Mouse (Mus musculus) left cerebral cortex, adult 2 months (tissue): ENCODE results near the gene Mttp. TPM values are rescaled to one million over a fixed set of nuclear protein-coding genes. Genes with fewer than 3 reads are reported as not detected.

Experiments
- DNase-seq, 2 experiments: peaks; one replicate each; pipeline ENCODE4 v3.0.0; 2021 to 2022; ENCODE audit warnings: low spot score in 2 of 2, mixed read lengths in 1 of 2; ENCODE audit errors: extremely low spot score in 1 of 2
- H3K27ac ChIP-seq: fragments of 200-600 bp; 2 replicates; pipeline ENCODE4 v1.8.1; 2022
- H3K4me3 ChIP-seq: fragments of 200-600 bp; 2 replicates; pipeline ENCODE4 v1.8.1; 2022
- CTCF ChIP-seq: fragments of 200-600 bp; IDR thresholded peaks from 2 replicates; pipeline ENCODE4 v1.8.1; 2022; ENCODE audit warnings: antibody characterized with exemption, mild to moderate bottlenecking, moderate library complexity
- intact Hi-C: fragments of 180-260 bp; cut with DNase I; formaldehyde crosslinking; loops from one replicate; pipeline ENCODE4 v1.15.1; 2025
- total RNA-seq, 2 experiments: library from RNA; stranded (reverse); gene quantifications; 2 replicates each; pipeline ENCODE4 v1.2.3; 2021

Mttp gene
- total RNA-seq, 2 experiments from 2014 or later, result 6.2 to 6.5 TPM

DNA sequence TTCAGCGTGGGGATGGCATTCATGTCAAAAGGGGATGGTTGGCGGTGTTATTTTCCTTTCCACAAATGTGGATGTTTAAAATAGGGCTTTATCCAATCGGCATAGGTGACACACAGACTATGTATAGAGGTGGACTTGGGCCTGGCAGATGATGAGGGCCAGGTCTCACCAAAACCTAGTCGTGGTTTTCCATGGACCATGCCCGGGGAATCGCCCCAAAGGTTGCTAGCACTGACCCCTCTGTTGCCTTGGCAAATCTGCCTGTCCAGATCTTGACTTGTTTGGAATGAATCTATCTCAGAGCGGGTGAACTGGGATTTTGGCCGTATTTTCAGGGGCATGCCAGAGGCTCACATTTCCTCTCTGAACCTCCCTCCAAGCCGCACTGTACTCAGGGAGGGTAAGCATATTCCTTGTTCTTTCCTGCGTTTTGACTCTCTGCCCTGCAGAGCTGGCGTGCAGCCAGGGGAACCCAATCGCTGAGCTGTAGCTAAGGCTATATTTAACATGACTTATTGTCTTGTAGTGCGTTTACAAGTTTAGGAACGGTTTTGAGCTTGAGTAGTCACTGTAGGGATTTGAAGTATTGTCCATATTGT, 80.9 kb downstream of the Mttp start:
- DNase-seq, result peak in 1 of 2 experiments; percentile 18
- Histone ChIP-seq H3K4me3 (no peak overlapping the region), H3K27ac (peak overlapping the region; percentile 36; the same call in 1 of the 2 replicates)
- TF ChIP-seq CTCF, result no peak
- intact Hi-C loops, result loop anchor here (5.0 kb wide), 1 partner anchor 67 kb away; no protein-coding TSS in a partner anchor

- intact Hi-C loops, result loop anchor here (5.0 kb wide), 1 partner anchor 65 kb away; no protein-coding TSS in a partner anchor
- TF ChIP-seq CTCF, result no peak
- Histone ChIP-seq H3K27ac (no peak overlapping the region), H3K4me3 (no peak overlapping the region)
- DNase-seq, result no peak
These were observed 82.1 kb downstream of the Mttp start for GRCm38 (mm10) chr3:138062673-138063072.

DNA sequence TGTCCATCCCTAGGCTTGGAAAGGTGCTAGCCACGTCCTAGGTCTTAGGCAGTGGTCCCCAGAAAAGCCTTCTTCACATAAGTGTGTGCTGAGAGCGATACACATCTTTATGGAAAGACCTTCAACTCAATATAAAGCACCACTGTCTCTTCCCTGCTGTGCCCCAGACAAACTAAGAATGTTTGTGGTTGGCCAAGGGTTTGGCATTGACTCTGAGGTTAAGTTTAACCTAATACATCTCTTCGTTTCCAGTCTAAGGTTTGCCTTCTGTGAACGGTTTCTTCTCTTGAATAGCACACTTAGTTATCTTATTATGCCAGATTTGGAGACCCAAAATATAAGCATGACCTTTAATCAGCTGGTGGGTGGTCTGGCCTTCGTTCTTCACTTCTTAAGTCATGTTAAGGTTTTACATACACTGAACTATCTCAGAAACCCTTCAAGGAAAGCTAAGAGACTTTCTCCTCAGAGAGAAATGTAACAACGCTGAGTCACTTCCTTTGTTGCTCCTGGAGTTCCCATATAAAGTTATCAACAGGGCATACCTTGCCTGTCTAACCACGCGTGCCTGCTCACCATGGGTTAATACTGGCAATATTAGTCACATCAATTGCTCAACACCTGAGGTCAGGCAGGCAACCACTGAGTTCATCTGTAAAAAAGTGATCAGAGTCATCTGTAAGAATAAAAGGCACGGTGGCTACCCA, 83.4 kb downstream of the Mttp start:
- Histone ChIP-seq H3K27ac (no peak overlapping the region), H3K4me3 (no peak overlapping the region)
- no peak for DNase-seq
- TF ChIP-seq CTCF, result no peak
- intact Hi-C loops, result loop anchor here (5.0 kb wide), 1 partner anchor 64 kb away; no protein-coding TSS in a partner anchor

DNA sequence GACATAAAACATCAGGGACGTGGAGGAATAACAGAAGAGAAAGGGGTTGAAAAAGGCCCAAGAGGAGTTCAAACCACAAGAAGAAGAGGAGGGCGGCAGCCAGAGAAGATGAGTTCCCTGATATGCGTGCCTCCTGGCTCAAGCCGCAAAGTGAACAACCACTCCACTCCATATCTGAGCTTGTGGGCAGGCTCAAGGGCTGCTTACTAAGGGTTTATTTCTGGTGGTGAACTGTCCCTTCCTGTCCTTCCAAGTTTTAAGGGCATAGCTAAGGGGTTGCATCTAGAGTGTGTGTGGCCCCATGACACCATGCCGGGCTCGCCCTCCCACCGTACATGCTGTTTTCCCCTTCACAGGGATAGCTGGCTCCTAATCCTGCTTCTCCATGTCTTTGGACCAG, 84.3 kb downstream of the Mttp start:
- H3K4me3 ChIP-seq, result no peak overlapping the region
- no peak overlapping the region for H3K27ac ChIP-seq
- DNase-seq, result no peak
- no peak for TF ChIP-seq CTCF
- intact Hi-C loops, result loop anchor here (5.0 kb wide), 1 partner anchor 63 kb away; no protein-coding TSS in a partner anchor

DNA sequence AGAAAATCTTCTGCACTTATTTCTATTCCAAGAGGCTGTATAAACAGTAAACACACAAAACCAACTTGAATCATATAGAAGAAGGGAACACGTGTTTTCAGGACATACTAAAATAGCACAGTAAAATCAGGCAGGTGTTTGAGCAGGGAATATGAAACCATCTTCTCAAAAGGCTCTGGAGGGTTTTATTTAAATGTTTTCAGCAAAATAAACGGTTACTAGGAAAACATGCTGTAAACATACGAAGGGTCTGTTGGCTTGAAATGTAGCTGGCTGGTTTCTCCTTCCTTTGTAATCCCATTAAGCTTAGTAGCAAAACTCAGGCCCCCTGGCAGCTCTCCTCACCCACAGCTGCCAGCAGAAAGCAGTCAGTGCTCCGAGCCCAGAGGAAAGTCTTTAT, 86.5 kb downstream of the Mttp start:
- DNase-seq, result no peak
- no peak for TF ChIP-seq CTCF
- H3K4me3 ChIP-seq, result no peak overlapping the region
- no peak overlapping the region for H3K27ac ChIP-seq
- intact Hi-C loops, result no loop called here

DNA sequence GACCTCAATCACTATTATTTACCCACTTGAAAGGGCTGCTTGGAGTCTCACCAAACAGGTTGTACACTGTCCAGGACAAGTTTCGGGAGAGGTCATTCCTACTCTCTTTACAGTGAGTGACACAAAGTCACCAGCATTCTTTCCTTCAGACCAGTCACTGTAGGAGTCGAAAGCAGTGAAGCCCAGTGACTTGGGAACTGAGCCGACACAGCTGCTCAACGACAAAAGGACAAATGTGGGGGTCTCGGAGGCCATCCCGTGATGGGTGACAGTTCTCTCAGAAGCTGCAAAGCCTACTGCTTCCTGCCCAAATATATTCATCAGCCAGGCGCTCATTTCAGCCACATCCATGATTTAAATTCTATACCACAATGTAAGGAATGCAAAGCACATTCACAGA, 87.8 kb downstream of the Mttp start:
- no peak for TF ChIP-seq CTCF
- Histone ChIP-seq H3K4me3 (no peak overlapping the region), H3K27ac (no peak overlapping the region)
- intact Hi-C loops, result no loop called here
- no peak for DNase-seq

DNA sequence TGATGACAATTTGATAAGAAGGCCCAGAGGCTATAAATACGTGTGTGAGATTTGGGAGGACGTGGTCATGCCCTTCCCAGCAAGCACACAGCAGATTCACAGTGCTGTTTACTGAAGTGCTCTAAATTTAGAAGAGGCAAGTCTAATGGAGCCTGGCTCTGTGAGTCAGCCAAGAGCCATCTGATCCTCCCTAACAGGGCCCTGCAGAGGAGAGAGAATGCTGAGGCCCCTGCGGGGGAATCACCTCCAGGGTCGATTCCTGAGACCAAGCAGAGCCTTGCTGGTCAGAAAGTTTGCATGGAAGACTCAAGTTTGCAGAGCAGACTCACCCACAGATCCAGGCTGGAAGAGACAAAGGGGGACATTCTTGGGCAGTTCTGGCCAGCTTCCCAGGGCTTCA, 90.8 kb downstream of the Mttp start:
- Histone ChIP-seq H3K27ac (peak overlapping the region; percentile 28; the same call in 1 of the 2 replicates), H3K4me3 (no peak overlapping the region)
- intact Hi-C loops, result no loop called here
- no peak for DNase-seq
- TF ChIP-seq CTCF, result no peak

GRCm38 (mm10) chr3:138051431-138051830, 93.3 kb downstream of the Mttp start:
- TF ChIP-seq CTCF, result no peak
- DNase-seq, result no peak
- intact Hi-C loops, result no loop called here
- Histone ChIP-seq H3K4me3 (no peak overlapping the region), H3K27ac (no peak overlapping the region)

- Histone ChIP-seq H3K4me3 (no peak overlapping the region), H3K27ac (no peak overlapping the region)
- intact Hi-C loops, result no loop called here
- no peak for TF ChIP-seq CTCF
- no peak for DNase-seq
These were observed 94.0 kb downstream of the Mttp start for GRCm38 (mm10) chr3:138050772-138051171.

- no peak for TF ChIP-seq CTCF
- no peak overlapping the region for H3K27ac ChIP-seq
- intact Hi-C loops, result no loop called here
- H3K4me3 ChIP-seq, result no peak overlapping the region
- no peak for DNase-seq
These were observed 95.2 kb downstream of the Mttp start for GRCm38 (mm10) chr3:138049555-138049954.

DNA sequence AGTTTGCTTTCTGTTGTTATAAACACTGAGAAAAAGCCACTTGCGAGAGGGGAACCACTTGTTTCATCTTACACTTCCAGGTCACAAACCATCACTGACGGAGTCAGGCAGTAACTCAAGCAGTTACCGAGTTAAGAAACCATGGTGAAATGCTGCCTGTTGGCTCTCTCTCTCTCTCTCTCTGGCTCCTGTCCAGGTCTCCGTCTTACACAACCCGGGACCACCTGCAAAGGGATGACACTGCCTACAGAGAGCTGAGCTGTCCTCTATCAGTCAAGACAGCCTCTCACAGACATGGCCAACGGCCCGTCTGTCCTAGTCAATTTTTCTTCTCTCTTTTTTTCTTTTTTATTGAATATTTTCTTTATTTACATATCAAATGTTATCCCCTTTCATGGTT, 101.5 kb downstream of the Mttp start:
- no peak for DNase-seq
- Histone ChIP-seq H3K27ac (no peak overlapping the region), H3K4me3 (no peak overlapping the region)
- intact Hi-C loops, result no loop called here
- TF ChIP-seq CTCF, result no peak

- no peak overlapping the region for H3K4me3 ChIP-seq
- DNase-seq, result no peak
- intact Hi-C loops, result no loop called here
- no peak for TF ChIP-seq CTCF
- no peak overlapping the region for H3K27ac ChIP-seq
These were observed 103.0 kb downstream of the Mttp start for GRCm38 (mm10) chr3:138041591-138042301.
